Mouse (Mus musculus) right cerebral cortex, postnatal 10 days (tissue): ENCODE measurements around the gene Hrc.

Source experiments
- DNase-seq, 2 experiments: peaks; one replicate each; pipeline ENCODE4 v3.0.0; 2021; ENCODE audit warnings: low spot score in 2 of 2

Hrc gene

DNA sequence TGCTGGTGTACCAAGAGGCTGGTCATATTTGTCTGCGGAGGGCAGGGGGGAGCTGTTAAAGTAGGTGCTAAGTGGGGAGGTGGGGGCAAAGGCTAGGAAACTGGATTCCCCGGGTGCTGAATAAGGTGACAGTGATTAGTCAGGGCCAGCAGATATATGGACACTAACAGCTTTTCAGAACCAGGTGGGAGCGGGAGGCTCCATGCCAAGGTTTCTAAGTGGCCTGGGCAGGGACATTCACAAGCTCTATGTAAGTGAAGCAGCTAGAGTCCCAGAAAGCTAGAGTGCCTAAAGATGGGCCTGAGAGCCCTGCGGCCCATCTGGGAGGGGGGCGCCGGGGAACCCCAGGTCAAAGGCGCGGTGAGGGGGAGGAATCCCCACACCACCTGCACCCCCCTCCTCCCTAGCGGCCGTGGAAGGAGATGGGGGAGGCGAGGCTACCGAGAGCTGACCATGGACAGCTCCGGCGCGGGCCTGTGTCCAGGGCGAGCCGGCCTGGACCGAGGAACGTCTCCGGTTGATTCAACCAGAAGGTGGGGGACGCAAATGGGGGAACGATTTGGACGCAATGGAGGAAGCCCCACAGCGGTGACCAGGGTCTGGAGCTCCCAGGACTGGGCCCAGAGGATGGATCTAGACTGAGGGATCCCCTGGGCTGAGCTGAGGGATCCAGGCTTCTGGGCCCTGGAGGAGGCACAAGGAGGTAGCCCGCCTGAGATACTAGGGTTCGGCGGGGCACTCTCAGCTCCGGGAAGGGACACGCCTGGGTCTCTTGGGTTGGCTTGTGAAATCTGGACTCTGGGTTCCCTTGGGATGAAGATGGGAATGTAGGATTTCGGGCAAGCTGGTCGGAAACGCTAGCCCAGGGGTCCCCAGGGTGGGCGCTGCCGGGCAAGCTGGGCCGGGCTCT is 30.9 kb downstream of the Hrc start:
- peak in 1 of 2 experiments; percentile 67 for DNase-seq

DNA sequence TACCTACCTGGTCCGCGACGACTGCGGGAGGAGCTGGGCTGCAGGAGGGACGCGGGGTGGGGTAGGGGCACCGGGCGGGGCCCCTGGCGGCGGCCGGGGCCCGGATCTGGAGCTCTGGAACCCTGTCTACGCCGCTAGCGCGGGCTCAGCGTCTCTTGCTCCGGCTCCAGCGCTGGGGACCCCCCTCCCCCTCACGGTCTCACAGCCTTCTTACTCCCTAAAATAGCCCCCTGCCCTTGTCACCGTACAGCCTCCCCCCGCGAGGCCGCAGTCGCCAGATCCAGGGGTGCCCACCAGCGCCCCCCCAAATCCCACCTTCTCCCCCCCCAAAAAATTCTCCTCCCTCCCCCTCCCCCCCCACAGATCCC is 31.5 kb downstream of the Hrc start, which contains the start of gene Ppfia3:
TSS of gene Ppfia3 (minus strand) at position 368 of the 368 bp plus-strand sequence.
- DNase-seq = no peak

DNA sequence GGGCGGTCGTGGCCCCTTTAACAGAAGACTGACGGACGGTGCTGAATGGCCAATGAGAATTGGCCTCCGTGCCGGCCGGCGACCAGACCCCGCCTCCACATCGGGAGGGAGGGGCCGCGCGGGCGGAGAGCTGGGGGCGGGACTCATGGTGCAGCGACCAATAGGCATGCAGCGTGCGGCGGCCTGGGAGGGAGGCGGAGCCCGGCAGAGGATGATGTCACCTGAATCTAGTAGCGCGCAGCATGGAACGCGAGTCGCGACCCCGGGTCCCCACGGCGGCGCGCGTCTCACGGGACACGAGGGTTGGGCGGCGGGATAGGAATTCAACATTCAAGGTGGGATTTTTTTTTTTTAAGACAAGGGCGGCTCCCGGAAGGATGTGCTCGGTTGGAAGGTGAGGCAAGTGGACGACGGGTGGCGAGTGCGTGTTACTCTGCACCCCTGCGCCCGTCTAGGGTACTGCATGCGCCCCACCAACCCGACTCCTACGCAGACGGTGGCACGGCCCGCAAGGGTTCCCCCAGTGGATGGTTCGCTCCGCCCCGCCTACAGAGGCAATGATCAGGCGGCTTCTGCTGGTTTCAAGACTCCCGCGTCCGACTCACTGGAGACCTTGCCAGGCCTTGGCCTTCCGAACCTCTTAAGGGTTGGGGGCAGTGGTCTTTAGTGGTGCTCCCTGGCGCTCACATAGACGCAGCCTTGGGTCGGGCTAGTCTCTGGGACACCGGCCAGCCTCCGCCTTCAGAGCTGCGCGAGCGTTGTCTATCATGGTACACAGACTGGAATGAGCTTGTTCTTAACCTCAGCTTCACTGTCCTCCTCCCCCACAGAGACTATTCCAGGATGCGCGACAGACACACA is 32.2 kb downstream of the Hrc start:
- DNase-seq = peak; percentile 99

DNA sequence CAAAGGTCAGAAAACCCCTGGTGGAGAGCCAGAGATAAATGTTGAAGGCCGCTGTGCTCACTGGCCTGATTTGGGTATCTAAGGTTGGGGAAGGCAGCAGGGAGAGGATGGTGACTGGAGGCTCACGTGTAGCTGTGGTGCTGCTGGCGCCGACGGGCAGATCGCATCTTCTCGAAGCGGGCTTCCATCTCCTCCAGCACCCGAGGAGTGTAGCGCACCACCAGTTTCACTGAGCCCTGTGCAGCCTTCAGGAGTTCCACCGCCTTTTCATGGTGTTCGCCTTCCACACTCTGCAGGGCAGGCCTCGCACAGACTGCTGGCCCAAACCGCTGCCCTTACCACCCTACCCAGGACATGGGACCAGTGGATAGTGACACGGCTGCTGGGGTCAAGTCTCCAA is 33.1 kb downstream of the Hrc start:
- peak; percentile 54 to 63 for DNase-seq

DNA sequence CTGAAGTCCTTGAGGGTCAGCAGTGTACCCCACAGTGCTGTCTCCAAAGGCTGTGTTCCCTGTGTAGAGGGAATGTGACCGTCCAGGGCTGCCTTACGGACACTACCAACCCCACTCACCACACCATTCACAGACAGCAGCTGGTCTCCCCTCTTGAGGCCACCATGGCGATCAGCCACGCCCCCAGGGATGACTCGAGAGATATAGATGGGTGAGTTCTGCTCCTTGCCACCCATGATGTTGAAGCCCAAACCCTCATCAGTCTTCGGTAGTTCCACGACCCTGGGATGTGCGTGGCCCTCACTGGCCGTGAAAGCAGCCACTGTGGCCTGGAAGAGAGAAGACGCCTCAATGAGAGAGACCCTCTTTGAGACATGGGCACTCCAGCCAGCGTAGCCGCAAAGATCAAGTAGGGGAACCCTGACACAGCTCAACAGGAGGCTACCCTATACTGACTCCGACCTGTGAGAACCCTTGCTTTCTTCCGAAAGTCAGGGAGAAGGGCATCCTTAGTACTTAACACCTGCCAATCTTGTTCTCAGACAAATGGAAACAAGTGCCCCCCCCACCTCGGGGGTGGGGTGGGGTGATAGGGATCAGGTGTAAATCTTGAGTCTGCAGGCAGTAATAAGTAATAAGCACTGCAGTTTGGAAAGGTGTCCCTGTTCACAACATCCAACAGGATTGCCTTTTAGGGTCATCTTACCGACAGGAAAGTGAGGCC is 34.1 kb downstream of the Hrc start:
- peak in 1 of 2 experiments; percentile 56 for DNase-seq

DNA sequence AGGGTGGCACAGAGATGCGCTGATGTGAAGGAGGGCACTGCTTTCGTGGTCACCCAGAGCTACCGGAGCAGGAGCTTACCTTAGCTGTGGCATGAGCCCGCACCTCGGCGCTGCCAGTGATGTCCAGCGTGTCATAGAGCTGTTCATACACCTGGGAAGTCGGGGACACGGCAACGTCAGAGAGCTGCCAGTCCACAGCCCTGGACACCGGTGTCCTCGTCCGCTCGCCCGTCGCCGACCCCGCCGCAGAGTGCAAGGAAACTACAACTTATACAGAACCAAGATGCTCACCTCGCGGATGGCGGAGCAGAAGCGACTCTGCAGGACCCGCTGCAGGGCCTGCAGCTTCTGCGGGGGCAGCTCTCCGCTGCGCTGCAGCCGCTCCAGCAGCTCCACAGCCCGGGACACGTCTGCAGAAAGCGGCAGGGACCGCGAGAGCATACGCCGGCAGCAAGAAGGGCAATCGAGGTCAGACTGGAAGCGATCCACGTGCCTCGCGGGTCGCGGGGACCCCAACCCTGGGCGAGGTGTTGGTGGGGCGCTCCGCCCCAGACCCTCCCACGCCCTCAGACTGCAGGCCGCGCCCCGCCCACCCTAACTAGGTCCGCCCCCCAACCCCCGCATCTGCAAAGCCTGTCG is 34.9 kb downstream of the Hrc start:
- peak in 1 of 2 experiments; percentile 73 for DNase-seq

DNA sequence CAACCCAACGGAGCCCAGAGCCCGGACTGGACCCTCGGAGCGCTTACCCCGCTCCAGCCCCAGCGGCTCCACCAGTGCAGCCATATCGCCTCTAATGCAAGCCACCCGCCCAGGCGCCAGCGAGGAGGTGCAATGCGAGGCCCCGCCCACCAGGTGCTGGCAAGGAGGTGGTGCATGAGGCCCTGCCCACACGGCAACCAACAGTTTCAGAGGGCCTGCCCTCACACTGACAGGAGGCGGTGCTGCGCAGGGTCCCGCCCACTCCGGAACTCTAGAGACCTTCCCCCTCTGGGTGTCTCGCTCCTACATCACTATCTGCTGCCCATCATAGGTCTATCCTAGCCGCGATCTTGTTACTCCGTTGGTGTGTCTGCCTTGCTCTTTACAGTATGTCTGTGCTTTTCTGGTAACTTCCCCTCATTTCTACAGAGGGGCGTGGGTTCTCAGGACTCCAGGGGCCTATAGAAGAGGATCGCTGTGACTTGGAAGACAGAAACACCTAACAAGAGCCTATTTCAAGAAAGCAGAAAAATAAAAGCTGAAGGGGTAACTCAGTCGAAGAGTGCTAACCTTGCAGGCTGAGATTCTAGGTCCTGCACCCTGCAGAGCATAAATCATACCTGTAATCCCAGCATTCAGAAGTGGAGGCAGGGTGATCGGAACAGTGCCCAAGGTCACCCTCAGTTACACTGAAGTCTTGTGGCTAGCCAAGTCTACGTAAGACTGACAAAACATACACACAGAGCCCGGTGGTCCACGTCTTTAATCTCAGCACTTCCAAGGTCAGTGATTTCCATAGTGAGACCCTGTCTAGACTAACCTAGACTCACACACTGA is 35.6 kb downstream of the Hrc start, which contains the start of gene Lin7b:
TSS of gene Lin7b (minus strand) at position 109 of the 837 bp plus-strand sequence.
- DNase-seq = peak; percentile 95 to 96

DNA sequence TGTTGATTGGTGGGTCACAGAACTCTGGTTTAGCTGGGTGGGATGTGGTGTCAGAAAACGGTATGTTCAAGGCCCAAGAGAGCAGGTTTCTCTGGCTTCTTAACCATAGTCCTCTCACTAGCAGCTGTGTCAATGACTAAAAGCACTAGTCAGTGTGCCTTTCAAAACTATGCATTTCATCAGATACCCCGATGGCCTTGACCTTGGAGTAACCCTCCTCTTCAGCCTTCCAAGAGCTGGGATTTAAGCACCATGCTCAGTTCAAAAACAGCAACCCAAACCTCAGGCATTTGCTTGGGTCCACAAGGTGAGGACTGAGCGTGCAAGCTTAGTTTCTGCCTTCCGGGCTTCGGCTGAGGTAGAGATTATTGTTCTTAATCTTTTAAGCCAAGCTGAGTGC is 37.3 kb downstream of the Hrc start:
- DNase-seq = no peak

DNA sequence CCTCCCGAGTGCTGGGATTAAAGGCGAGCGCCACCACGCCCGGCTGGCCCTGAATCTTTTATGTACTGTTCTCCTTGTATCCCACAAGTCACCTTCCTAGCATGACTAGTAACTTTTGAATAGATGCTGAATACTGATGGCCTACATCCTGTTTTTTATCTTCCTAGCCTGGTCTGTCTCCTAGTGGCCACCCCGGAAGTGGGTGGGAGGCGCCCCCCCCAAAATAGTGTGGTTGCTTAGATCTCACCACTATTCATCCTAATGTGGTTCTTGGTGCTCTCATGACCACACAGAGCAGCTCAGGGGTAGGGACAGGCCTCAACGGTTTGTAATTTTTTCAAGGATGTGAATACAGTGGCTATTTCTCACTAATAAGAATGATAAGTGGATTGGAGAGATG is 39.5 kb downstream of the Hrc start:
- no peak for DNase-seq

DNA sequence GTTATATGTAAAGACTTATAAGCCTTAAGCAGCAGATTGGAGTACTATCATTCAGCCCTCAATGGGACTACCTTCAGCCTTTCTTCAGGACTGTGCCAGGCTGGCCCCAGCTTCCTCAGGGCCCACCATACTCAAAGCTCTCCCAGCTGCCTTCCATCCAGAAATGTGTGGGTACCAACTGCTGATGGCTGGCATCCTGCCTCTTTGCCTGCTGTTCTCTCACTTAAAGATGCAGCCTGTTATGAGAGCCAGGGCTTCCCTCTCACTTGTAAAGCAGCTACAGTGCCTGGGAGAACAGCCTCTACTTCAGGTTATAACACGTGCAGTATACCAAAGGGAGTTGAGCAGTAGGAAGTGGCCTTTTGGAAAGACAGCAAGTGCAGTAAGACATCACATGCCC is 41.0 kb downstream of the Hrc start:
- DNase-seq = peak in 1 of 2 experiments; percentile 71

DNA sequence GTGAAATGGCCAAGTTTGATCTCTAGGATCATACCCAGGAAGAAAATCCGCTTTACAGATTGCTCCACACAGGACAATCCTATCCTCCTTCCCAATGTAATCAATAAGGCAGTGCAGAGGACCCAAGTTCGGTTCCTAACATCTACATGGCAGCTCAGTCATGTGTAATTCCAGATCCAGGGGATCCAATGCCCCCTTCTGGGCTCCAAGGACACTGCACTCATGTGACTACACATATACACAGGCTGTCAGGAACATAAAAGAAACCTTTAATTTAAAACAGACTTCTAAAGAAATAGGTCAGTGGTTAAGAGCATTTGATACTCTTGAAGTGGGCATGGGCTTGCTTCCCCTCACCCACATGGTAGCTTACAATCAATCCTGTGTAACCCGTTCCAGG is 51.0 kb downstream of the Hrc start:
- DNase-seq = peak in 1 of 2 experiments; percentile 16
